Mouse (Mus musculus) spleen, adult 18-20 months (tissue): ENCODE measurements around the gene Rsf1.

ENCODE experiments used
- DNase-seq, 2 experiments: peaks; one replicate each; pipeline ENCODE4 v3.0.0; 2022; ENCODE audit warnings: mixed read lengths in 2 of 2

Rsf1 gene

GRCm38 (mm10) chr7:97579067-97579975, at the start of gene Rsf1, which contains the start of gene Aamdc:
TSS of gene Rsf1 (plus strand) at chr7:97579889.
TSS of gene Aamdc (minus strand) at chr7:97579497.
- peak; percentile 86 to 88 for DNase-seq

- DNase-seq = no peak
Observed at GRCm38 (mm10) chr7:97535531-97535930, 44.2 kb upstream of the Rsf1 start.

GRCm38 (mm10) chr7:97536571-97536970, 43.1 kb upstream of the Rsf1 start:
- no peak for DNase-seq

GRCm38 (mm10) chr7:97546462-97546861, 33.2 kb upstream of the Rsf1 start:
- DNase-seq = no peak

- no peak for DNase-seq
Observed at GRCm38 (mm10) chr7:97549301-97549700, 30.4 kb upstream of the Rsf1 start.

- no peak for DNase-seq
Observed at GRCm38 (mm10) chr7:97550673-97551072, 29.0 kb upstream of the Rsf1 start.

- DNase-seq = no peak
Observed at GRCm38 (mm10) chr7:97563576-97563975, 16.1 kb upstream of the Rsf1 start.

- DNase-seq = no peak
Observed at GRCm38 (mm10) chr7:97569372-97569771, 10.3 kb upstream of the Rsf1 start.

- no peak for DNase-seq
Observed at GRCm38 (mm10) chr7:97570389-97570788, 9.3 kb upstream of the Rsf1 start.

- peak in 1 of 2 experiments; percentile 10 for DNase-seq
Observed at GRCm38 (mm10) chr7:97578361-97579066, 1.2 kb upstream of the Rsf1 start.

- DNase-seq = peak; percentile 51 to 60
Observed at GRCm38 (mm10) chr7:97579976-97580842, 520 bp downstream of the Rsf1 start.

GRCm38 (mm10) chr7:97580843-97581214, 1.1 kb downstream of the Rsf1 start:
- DNase-seq = peak; percentile 78 to 79

GRCm38 (mm10) chr7:97588506-97588905, 8.8 kb downstream of the Rsf1 start:
- DNase-seq = no peak

GRCm38 (mm10) chr7:97590488-97590887, 10.8 kb downstream of the Rsf1 start:
- no peak for DNase-seq

- no peak for DNase-seq
Observed at GRCm38 (mm10) chr7:97591336-97591735, 11.6 kb downstream of the Rsf1 start.

GRCm38 (mm10) chr7:97592396-97592795, 12.7 kb downstream of the Rsf1 start:
- no peak for DNase-seq

- no peak for DNase-seq
Observed at GRCm38 (mm10) chr7:97593535-97593934, 13.8 kb downstream of the Rsf1 start.

GRCm38 (mm10) chr7:97598548-97598947, 18.9 kb downstream of the Rsf1 start:
- no peak for DNase-seq

- no peak for DNase-seq
Observed at GRCm38 (mm10) chr7:97621346-97621745, 41.7 kb downstream of the Rsf1 start.

GRCm38 (mm10) chr7:97622676-97623075, 43.0 kb downstream of the Rsf1 start:
- DNase-seq = no peak

GRCm38 (mm10) chr7:97623402-97623801, 43.7 kb downstream of the Rsf1 start:
- DNase-seq = no peak

GRCm38 (mm10) chr7:97629351-97629750, 49.7 kb downstream of the Rsf1 start:
- DNase-seq = no peak

GRCm38 (mm10) chr7:97631290-97631689, 51.6 kb downstream of the Rsf1 start:
- DNase-seq = no peak
